Mouse (Mus musculus): ENCODE data around the gene Tmem211.
A peak's percentile ranks its signal among the peaks of the same experiment; 100 is the strongest.

The Tmem211 gene

GRCm38 (mm10) chr5:113280138-113280856 is 53.6 kb downstream of the Tmem211 start:
- no peak for DNase-seq

GRCm38 (mm10) chr5:113281557-113281956 is 54.8 kb downstream of the Tmem211 start:
- no peak for DNase-seq

GRCm38 (mm10) chr5:113283726-113284125 is 57.0 kb downstream of the Tmem211 start:
- DNase-seq, result no peak

- no peak for DNase-seq
Observed at GRCm38 (mm10) chr5:113285541-113285940, 58.8 kb downstream of the Tmem211 start.

GRCm38 (mm10) chr5:113286048-113286447 is 59.3 kb downstream of the Tmem211 start:
- DNase-seq, result no peak

- DNase-seq, result peak; percentile 79
Observed at GRCm38 (mm10) chr5:113286591-113287520, 60.1 kb downstream of the Tmem211 start.

GRCm38 (mm10) chr5:113287762-113288161 is 61.1 kb downstream of the Tmem211 start:
- no peak for DNase-seq

- no peak for DNase-seq
Observed at GRCm38 (mm10) chr5:113288490-113288889, 61.8 kb downstream of the Tmem211 start.
